Mouse (Mus musculus) mature B cell (primary cell): ENCODE data around the gene Olfr898.

Experiments used
- in situ Hi-C: fragments of 300-500 bp; cut with MboI; formaldehyde crosslinking; loops from 2 replicates; pipeline ENCODE4 v1.14.3; 2019

The Olfr898 gene

DNA sequence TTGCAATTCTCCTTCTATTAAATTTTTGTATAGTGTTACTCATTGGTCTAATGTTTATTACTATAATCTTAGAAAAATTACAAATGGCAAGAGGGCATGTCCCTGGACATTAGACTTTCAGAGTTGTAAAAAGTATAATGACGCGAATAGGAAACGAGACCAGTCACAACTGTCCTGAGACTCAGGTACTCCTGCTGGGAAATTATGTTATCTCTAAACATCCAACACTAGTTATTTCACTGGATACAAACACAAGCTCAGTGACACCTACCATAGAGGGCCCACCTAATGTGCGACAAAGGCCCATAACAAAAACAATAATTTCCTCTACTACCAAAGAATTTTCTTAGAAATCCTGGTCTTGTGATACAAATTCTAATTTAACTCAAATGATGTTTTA lies at the start of gene Olfr898:
Olfr898 (plus strand) TSS at position 301 of the 400 bp plus-strand sequence.
- in situ Hi-C loops = no loop called here

DNA sequence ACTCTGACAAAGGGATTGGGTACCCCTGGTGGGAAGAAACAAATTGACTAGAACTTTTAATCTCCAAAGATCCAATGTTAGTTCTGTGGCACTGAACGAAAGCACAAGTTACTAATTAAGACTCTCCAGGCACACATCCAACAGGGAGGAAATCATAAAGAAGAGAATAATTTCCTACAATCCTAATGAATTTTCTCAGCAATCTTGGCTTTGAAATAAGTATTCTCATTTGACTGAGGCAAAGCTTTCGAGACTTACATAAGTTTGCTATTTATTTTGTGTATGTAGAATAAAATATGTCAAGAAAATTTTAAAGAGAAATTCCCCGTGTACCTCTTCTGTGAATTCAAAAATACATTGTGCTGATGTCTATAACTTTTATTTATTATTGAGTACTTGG lies 19.5 kb upstream of the Olfr898 start, which contains the start of gene Olfr25:
Olfr25 (plus strand) TSS at position 301 of the 400 bp plus-strand sequence.
- in situ Hi-C loops = no loop called here

DNA sequence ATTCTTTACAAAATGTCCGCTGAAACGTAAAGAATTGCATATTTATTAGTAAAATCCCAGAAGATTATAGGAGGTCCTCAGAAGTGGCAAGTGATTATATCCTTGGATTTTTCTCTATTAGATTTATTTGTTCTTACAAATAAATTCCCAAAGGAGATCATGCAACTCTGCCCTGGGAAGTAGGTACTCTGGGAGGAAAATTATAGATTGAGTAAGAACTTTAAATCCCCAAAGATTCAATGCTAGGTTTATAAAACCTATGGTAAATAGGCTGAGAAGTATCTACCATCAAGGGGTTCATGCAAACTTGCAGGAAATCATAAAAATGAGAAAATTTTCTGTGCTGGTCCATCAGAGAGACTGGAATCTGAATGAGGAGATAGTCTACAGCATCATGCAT lies 18.4 kb downstream of the Olfr898 start, which contains the start of gene Olfr250:
Olfr250 (plus strand) TSS at position 301 of the 400 bp plus-strand sequence.
- in situ Hi-C loops = no loop called here

DNA sequence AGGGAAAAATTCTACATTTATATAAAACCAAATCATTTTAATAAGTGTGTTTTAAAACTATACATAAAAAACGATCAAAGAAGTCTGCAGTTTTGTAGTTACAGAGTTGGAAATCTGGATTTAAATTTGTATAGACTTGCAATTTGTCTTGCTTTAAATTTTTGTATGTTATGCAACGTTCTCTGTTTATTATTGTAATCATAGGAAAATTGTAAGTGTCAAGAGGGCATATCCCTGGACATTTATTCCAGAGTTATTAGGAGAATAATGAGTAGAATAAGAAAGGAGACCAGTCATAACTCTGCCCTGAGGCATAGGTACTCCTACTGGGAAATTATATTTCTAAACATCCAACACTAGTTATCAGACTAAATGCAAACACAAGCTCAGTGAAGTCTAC lies 28.6 kb downstream of the Olfr898 start, which contains the start of gene Olfr251:
Olfr251 (plus strand) TSS at position 301 of the 400 bp plus-strand sequence.
- in situ Hi-C loops = no loop called here

DNA sequence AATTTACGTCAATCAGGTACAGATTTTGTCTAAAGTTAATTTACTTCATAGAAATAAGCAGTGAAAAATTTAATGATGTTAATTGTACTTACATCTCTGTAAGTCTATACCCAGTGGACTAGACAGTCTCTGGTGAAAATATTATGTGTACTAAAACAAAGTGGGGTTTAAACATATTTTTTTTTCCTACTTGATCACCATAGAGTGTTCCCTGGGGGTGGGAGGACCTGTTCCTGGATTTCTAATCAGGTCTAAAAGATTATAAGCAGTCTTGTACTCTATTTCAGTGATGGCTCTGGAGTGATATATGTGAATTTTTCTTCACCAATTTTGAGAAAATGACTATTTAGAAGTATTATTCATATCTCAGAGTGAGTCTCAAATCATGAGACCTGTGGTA lies 53.2 kb downstream of the Olfr898 start, which contains the start of gene Olfr147:
Olfr147 (plus strand) TSS at position 301 of the 400 bp plus-strand sequence.
- in situ Hi-C loops = no loop called here
